Mouse (Mus musculus): ENCODE measurements at regions not wholly inside any gene's neighbourhood (a gene's known extent, or its start where the extent isn't known, plus 50 kb on each side); places are given as distances from the start of the nearest gene placed in this dataset.

GRCm38 (mm10) chr14:36764377-36764776, 204.2 kb downstream of the Ccser2 start:
- H3K36me3 ChIP-seq (ENCODE audit: control insufficient read depth, insufficient read depth, low read length): no peaks in the 10 kb centered on the region
- DNase-seq (ENCODE audit: extremely low read depth, low read depth, low spot score): no peak
- no peaks in the 10 kb centered on the region for H3K79me2 ChIP-seq (ENCODE audit: control insufficient read depth, insufficient read depth, low read length)
- TF ChIP-seq POLR2A (IDR thresholded peaks at IDR 0.05; ENCODE audit: extremely low read depth, insufficient read depth, low read length) (no peak), CTCF (IDR thresholded peaks at IDR 0.05; ENCODE audit: low read depth, low read length) (no peak)
- no peaks in the 10 kb centered on the region for H3K27me3 ChIP-seq (ENCODE audit: control insufficient read depth, insufficient read depth, low read length)
- WGBS: 71% methylated on average over 4 of the region's 4 CpGs
- H3K4me1 ChIP-seq (ENCODE audit: control insufficient read depth, insufficient read depth, low read length): no peaks in the 10 kb centered on the region
- H3K27ac ChIP-seq (replicated peaks; ENCODE audit: insufficient read depth, low read depth, low read length): no peak overlapping the region
- no peak overlapping the region for H3K4me3 ChIP-seq (ENCODE audit: insufficient read depth, low read depth, low read length)
- no peak overlapping the region for H3K9ac ChIP-seq (ENCODE audit: low read depth, low read length)

GRCm38 (mm10) chr14:36756056-36756455, 212.5 kb downstream of the Ccser2 start:
- TF ChIP-seq POLR2A (IDR thresholded peaks at IDR 0.05; ENCODE audit: extremely low read depth, insufficient read depth, low read length) (no peak), CTCF (IDR thresholded peaks at IDR 0.05; ENCODE audit: low read depth, low read length) (no peak)
- 77% methylated on average over 6 of the region's 6 CpGs for WGBS
- H3K9ac ChIP-seq (ENCODE audit: low read depth, low read length): no peak overlapping the region
- no peaks in the 10 kb centered on the region for H3K79me2 ChIP-seq (ENCODE audit: control insufficient read depth, insufficient read depth, low read length)
- H3K36me3 ChIP-seq (ENCODE audit: control insufficient read depth, insufficient read depth, low read length): no peaks in the 10 kb centered on the region
- H3K27me3 ChIP-seq (ENCODE audit: control insufficient read depth, insufficient read depth, low read length): no peaks in the 10 kb centered on the region
- no peak overlapping the region for H3K27ac ChIP-seq (replicated peaks; ENCODE audit: insufficient read depth, low read depth, low read length)
- DNase-seq (ENCODE audit: extremely low read depth, low read depth, low spot score): no peak
- no peak overlapping the region for H3K4me3 ChIP-seq (ENCODE audit: insufficient read depth, low read depth, low read length)
- no peaks in the 10 kb centered on the region for H3K4me1 ChIP-seq (ENCODE audit: control insufficient read depth, insufficient read depth, low read length)

GRCm38 (mm10) chr14:36748130-36748883, 220.3 kb downstream of the Ccser2 start:
- Histone ChIP-seq H3K4me1 (ENCODE audit: control insufficient read depth, insufficient read depth, low read length) (no peaks in the 10 kb centered on the region), H3K27me3 (ENCODE audit: control insufficient read depth, insufficient read depth, low read length) (no peaks in the 10 kb centered on the region), H3K27ac (replicated peaks; ENCODE audit: insufficient read depth, low read depth, low read length) (no peak overlapping the region), H3K4me3 (ENCODE audit: insufficient read depth, low read depth, low read length) (no peak overlapping the region), H3K36me3 (ENCODE audit: control insufficient read depth, insufficient read depth, low read length) (no peaks in the 10 kb centered on the region), H3K9ac (ENCODE audit: low read depth, low read length) (no peak overlapping the region), H3K79me2 (ENCODE audit: control insufficient read depth, insufficient read depth, low read length) (no peaks in the 10 kb centered on the region)
- WGBS: 84% methylated on average over 6 of the region's 6 CpGs
- TF ChIP-seq CTCF (IDR thresholded peaks at IDR 0.05; ENCODE audit: low read depth, low read length) (no peak), POLR2A (IDR thresholded peaks at IDR 0.05; ENCODE audit: extremely low read depth, insufficient read depth, low read length) (no peak)
- no peak for DNase-seq (ENCODE audit: extremely low read depth, low read depth, low spot score)

- H3K9ac ChIP-seq (ENCODE audit: low read depth, low read length): no peak overlapping the region
- WGBS: 66% methylated on average over 8 of the region's 8 CpGs
- no peak overlapping the region for H3K4me3 ChIP-seq (ENCODE audit: insufficient read depth, low read depth, low read length)
- no peaks in the 10 kb centered on the region for H3K79me2 ChIP-seq (ENCODE audit: control insufficient read depth, insufficient read depth, low read length)
- DNase-seq (ENCODE audit: extremely low read depth, low read depth, low spot score): no peak
- no peaks in the 10 kb centered on the region for H3K27me3 ChIP-seq (ENCODE audit: control insufficient read depth, insufficient read depth, low read length)
- TF ChIP-seq POLR2A (IDR thresholded peaks at IDR 0.05; ENCODE audit: extremely low read depth, insufficient read depth, low read length) (no peak), CTCF (IDR thresholded peaks at IDR 0.05; ENCODE audit: low read depth, low read length) (no peak)
- H3K4me1 ChIP-seq (ENCODE audit: control insufficient read depth, insufficient read depth, low read length): no peaks in the 10 kb centered on the region
- no peak overlapping the region for H3K27ac ChIP-seq (replicated peaks; ENCODE audit: insufficient read depth, low read depth, low read length)
- no peaks in the 10 kb centered on the region for H3K36me3 ChIP-seq (ENCODE audit: control insufficient read depth, insufficient read depth, low read length)
Measured at GRCm38 (mm10) chr14:36731095-36731494, 237.5 kb downstream of the Ccser2 start.

- no peak overlapping the region for H3K27ac ChIP-seq (replicated peaks; ENCODE audit: insufficient read depth, low read depth, low read length)
- H3K36me3 ChIP-seq (ENCODE audit: control insufficient read depth, insufficient read depth, low read length): no peaks in the 10 kb centered on the region
- no peaks in the 10 kb centered on the region for H3K79me2 ChIP-seq (ENCODE audit: control insufficient read depth, insufficient read depth, low read length)
- 67% methylated on average over 6 of the region's 6 CpGs for WGBS
- no peak overlapping the region for H3K9ac ChIP-seq (ENCODE audit: low read depth, low read length)
- H3K27me3 ChIP-seq (ENCODE audit: control insufficient read depth, insufficient read depth, low read length): no peaks in the 10 kb centered on the region
- no peaks in the 10 kb centered on the region for H3K4me1 ChIP-seq (ENCODE audit: control insufficient read depth, insufficient read depth, low read length)
- DNase-seq (ENCODE audit: extremely low read depth, low read depth, low spot score): no peak
- no peak overlapping the region for H3K4me3 ChIP-seq (ENCODE audit: insufficient read depth, low read depth, low read length)
- TF ChIP-seq POLR2A (IDR thresholded peaks at IDR 0.05; ENCODE audit: extremely low read depth, insufficient read depth, low read length) (no peak), CTCF (IDR thresholded peaks at IDR 0.05; ENCODE audit: low read depth, low read length) (no peak)
Measured at GRCm38 (mm10) chr14:36726092-36726491, 242.5 kb downstream of the Ccser2 start.

GRCm38 (mm10) chr14:36715684-36716083, 252.9 kb downstream of the Ccser2 start:
- H3K27ac ChIP-seq (replicated peaks; ENCODE audit: insufficient read depth, low read depth, low read length): no peak overlapping the region

More at GRCm38 (mm10) chr14:36715684-36716083, 252.9 kb downstream of the Ccser2 start:
- Histone ChIP-seq H3K4me3 (ENCODE audit: insufficient read depth, low read depth, low read length) (no peak overlapping the region), H3K27me3 (ENCODE audit: control insufficient read depth, insufficient read depth, low read length) (no peaks in the 10 kb centered on the region), H3K36me3 (ENCODE audit: control insufficient read depth, insufficient read depth, low read length) (no peaks in the 10 kb centered on the region), H3K9ac (ENCODE audit: low read depth, low read length) (no peak overlapping the region), H3K4me1 (ENCODE audit: control insufficient read depth, insufficient read depth, low read length) (no peaks in the 10 kb centered on the region), H3K79me2 (ENCODE audit: control insufficient read depth, insufficient read depth, low read length) (no peaks in the 10 kb centered on the region)
- DNase-seq (ENCODE audit: extremely low read depth, low read depth, low spot score): no peak
- no peak for TF ChIP-seq POLR2A (IDR thresholded peaks at IDR 0.05; ENCODE audit: extremely low read depth, insufficient read depth, low read length)
- no peak for TF ChIP-seq CTCF (IDR thresholded peaks at IDR 0.05; ENCODE audit: low read depth, low read length)
- 67% methylated on average over 2 of the region's 2 CpGs for WGBS

All from liver, adult 2 months (tissue).